Mouse (Mus musculus) brown adipose tissue, adult 24 weeks (tissue): ENCODE results near the gene Xxylt1. TPM values are rescaled to one million over a fixed set of nuclear protein-coding genes. Genes with fewer than 3 reads are reported as not detected.
A peak's percentile ranks its signal among the peaks of the same experiment; 100 is the strongest.

Experiments
- H3K27ac ChIP-seq: fragments of 200-500 bp; replicated peaks from 2 replicates; pipeline ENCODE4 v1.5.1; 2012; ENCODE audit warnings: low read depth, mild to moderate bottlenecking, low read length
- H3K4me1 ChIP-seq: fragments of 200-500 bp; 2 replicates; pipeline ENCODE4 v1.6.1; 2012; ENCODE audit warnings: low read length, mixed read lengths; ENCODE audit not compliant: control insufficient read depth, insufficient read depth, insufficient read length
- H3K4me3 ChIP-seq: fragments of 200-500 bp; 2 replicates; pipeline ENCODE4 v1.5.1; 2012; ENCODE audit warnings: low read depth, mild to moderate bottlenecking, low read length, moderate library complexity; ENCODE audit not compliant: insufficient read depth
- polyA plus RNA-seq: library from polyadenylated mRNA; stranded (reverse); fragments of >200 nt; gene quantifications from 2 replicates; pipeline ENCODE4 v1.2.4, GENCODE M21; 2012; ENCODE audit not compliant: missing spikeins, insufficient read depth, insufficient read length

Gene Xxylt1
- polyA plus RNA-seq, 1 experiment = 5.6 TPM

DNA sequence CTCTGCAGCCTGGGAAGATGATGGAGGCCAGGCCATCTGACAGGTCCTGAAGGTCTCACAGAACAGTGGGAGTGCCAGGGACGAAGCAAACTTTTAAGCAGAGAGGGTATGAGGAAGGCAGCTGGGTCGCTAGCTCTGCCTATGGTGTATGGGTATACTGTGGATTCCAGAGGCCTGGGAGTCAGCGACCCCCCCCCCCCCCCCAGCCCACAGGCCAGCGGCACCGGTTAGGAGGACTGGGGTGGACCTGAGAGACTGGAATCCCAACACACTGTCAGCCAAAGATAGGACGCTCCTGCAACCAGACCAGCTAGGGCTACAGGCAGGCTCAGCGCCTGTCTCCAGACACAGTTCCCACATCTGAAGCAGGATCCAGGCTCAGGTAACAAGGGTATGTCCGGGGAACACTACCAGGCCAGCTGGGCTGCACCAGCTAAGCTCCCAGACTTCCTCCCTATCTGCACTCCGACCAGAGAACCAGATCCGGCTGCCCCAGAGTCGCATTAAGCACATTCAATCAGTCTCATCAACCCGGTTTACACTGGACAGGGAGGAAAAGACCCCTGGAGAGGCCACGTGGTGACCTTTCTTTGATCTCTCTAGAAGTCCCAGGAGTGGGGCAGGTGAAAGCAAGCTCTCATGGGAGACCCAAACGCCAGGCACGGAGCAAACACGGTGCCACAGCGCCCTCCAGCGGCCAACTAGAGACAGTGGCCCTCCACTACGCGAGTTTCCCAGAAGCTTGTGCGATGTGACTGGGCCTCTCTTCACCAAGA is 10.7 kb downstream of the Xxylt1 start:
- Histone ChIP-seq H3K4me3 (peak overlapping the region; percentile 39), H3K4me1 (peaks cover 34% of the 10 kb centered on the region), H3K27ac (peak overlapping the region; percentile 50; the same call in 1 of the 2 replicates)

GRCm38 (mm10) chr16:31069211-31070166 is 11.7 kb downstream of the Xxylt1 start:
- Histone ChIP-seq H3K27ac (0 out of 2 replicates have a peak overlapping the region, but pooled peaks have one; percentile 12), H3K4me3 (no peak overlapping the region)

DNA sequence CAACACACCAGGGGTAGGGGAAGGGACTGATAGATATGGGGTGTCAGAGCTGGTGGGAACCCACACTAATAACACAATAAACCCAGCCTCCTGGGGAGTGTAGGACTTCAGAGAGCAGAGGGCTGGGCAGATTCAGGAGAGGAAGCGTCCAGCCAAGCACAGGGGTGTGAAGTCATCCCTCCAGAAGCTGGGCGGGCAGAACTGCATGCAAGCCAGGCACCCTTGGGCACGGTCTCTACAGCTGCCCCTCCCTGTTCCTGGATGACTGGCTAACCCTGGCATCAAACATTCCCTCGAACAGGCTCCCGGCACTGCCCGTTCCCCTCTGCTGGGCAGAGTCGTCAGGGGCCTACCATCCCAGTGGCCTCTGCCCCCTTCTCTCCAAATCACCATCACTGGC is 13.0 kb downstream of the Xxylt1 start:
- peaks cover 38% of the 10 kb centered on the region for H3K4me1 ChIP-seq
- H3K4me3 ChIP-seq = no peak overlapping the region
- peak overlapping the region; percentile 94 for H3K27ac ChIP-seq

More at GRCm38 (mm10) chr16:31069211-31070166, 11.7 kb downstream of the Xxylt1 start:
- peaks cover 38% of the 10 kb centered on the region for H3K4me1 ChIP-seq

- H3K4me1 ChIP-seq = peaks cover 38% of the 10 kb centered on the region
- H3K4me3 ChIP-seq = peak overlapping the region; percentile 30; the same call in 1 of the 2 replicates
- H3K27ac ChIP-seq = peak overlapping the region; percentile 94
These were observed 14.7 kb downstream of the Xxylt1 start for GRCm38 (mm10) chr16:31066344-31067098.

DNA sequence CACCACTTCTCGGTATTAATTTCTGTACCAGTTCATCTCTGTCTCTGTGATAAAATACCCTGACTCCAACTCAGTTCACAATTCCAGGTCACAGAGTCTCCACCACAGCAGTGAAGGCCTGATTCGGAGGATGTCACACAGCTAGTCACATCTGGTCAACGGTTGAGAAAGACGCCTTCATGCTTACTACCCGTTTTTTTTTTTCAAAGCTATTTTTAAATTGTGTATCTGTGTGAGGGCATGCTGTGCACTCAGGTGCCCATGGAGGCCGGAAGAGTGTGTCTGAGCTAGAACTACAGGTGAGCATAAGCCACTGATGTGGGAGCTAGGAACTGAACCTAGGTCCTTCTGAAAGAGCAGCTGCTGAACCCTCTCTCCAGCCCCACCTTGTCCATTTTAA is 16.4 kb downstream of the Xxylt1 start:
- Histone ChIP-seq H3K27ac (no peak overlapping the region), H3K4me3 (no peak overlapping the region), H3K4me1 (peaks cover 34% of the 10 kb centered on the region)

GRCm38 (mm10) chr16:31062918-31063317 is 18.3 kb downstream of the Xxylt1 start:
- Histone ChIP-seq H3K4me3 (no peak overlapping the region), H3K27ac (no peak overlapping the region), H3K4me1 (peaks cover 22% of the 10 kb centered on the region)

DNA sequence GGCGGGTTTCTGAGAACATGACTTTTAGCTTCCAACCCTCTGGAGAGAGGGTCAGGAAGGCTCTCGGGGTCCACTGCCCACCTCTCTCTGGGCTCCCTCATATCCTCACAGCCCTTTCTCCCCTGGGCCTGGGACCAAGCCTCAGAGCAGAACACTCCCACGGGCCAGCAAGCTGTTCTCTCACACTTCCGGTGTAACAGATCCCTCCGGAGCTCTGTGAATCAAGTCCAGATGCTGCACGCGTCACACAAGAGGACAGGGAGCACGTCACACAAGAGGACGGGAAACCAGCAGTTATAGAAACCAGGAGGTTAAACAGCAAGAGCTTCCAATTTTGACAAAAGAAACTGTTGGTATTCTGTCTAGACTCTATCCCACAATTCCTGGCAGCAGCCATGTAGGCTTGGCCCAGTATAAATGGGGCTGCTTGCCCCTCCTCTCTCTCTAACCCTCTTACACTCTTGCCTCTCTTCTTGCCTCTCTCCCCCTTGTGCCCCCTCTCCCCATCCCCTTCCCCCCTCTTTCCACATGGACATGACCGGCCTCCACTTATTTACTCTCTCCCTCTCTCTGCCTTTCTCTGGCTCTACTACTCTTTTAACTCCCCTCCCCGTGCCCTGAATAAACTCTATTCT is 19.9 kb downstream of the Xxylt1 start:
- no peak overlapping the region for H3K4me3 ChIP-seq
- H3K4me1 ChIP-seq = peaks cover 16% of the 10 kb centered on the region
- H3K27ac ChIP-seq = no peak overlapping the region

GRCm38 (mm10) chr16:31060714-31061113 is 20.5 kb downstream of the Xxylt1 start:
- Histone ChIP-seq H3K4me3 (no peak overlapping the region), H3K27ac (no peak overlapping the region), H3K4me1 (peaks cover 12% of the 10 kb centered on the region)

DNA sequence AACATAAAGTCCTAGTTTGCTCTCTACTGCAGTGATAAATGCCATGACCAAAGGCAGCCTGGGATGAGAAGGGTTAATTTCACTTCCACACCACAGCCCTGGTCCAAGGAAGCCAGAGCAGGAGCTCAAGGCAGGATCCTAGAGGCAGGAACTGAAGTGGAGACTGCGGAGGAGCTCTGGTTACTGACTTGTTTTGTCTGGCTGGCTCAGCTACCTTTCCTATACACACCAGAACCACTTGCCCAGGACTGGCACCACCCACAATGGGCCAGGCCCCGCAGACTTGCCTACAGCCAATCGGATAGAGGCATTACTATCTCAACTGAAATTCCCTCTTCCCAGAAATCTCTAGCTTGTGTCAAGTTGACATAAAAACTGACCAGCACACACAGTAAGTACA is 21.0 kb downstream of the Xxylt1 start:
- no peak overlapping the region for H3K27ac ChIP-seq

DNA sequence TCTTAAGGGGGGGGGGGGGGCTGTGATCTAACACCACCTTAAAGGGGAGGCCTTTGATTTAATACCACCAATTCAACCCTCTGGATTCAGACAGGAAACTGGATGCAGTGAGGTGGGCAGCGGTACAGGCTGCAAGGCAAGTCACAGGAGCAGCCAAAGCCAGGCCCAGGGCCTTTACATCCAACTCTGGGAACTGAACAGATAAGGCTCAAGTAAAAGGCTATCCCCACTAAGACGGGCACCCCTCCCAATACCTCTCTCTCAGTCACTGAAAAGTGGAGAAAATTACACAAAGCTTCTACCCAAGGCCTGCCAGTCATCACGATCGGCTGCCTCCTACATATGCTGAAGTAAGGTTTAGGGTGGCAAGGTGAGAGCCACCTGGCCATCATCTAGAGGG is 21.5 kb downstream of the Xxylt1 start:
- Histone ChIP-seq H3K4me3 (no peak overlapping the region), H3K27ac (no peak overlapping the region)

More for the DNA sequence above, 21.0 kb downstream of the Xxylt1 start:
- Histone ChIP-seq H3K4me1 (peaks cover 7% of the 10 kb centered on the region; the same call in 1 of the 2 replicates), H3K4me3 (no peak overlapping the region)

DNA sequence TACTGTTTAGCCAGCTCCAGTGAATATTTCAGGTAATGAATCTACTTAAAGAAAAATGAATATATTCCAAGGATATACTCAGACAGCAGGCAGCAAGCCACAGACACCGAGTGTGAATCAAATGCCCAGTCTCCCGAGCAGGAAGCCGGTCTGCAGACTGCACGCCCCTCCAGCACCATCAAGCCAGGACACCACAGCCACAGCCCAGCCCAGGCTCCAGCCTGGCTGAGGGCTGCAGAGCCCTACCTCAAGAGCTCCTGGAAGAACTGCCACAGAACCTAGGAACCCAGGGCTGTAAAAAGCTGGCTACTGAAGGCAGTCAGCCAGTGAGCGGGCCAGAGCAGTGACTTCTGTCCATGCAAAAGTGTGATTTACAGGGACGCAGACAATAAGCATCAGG is 28.4 kb downstream of the Xxylt1 start:
- no peak overlapping the region for H3K27ac ChIP-seq
- H3K4me1 ChIP-seq = peaks cover 6% of the 10 kb centered on the region
- H3K4me3 ChIP-seq = no peak overlapping the region

More for the DNA sequence above, 21.5 kb downstream of the Xxylt1 start:
- H3K4me1 ChIP-seq = peaks cover 6% of the 10 kb centered on the region; the same call in 1 of the 2 replicates

GRCm38 (mm10) chr16:31052177-31052726 is 29.0 kb downstream of the Xxylt1 start:
- Histone ChIP-seq H3K4me1 (peaks cover 6% of the 10 kb centered on the region), H3K4me3 (no peak overlapping the region), H3K27ac (no peak overlapping the region)

- H3K4me1 ChIP-seq = peaks cover 6% of the 10 kb centered on the region
- H3K27ac ChIP-seq = no peak overlapping the region
- H3K4me3 ChIP-seq = no peak overlapping the region
These were observed 30.5 kb downstream of the Xxylt1 start for GRCm38 (mm10) chr16:31050701-31051100.

DNA sequence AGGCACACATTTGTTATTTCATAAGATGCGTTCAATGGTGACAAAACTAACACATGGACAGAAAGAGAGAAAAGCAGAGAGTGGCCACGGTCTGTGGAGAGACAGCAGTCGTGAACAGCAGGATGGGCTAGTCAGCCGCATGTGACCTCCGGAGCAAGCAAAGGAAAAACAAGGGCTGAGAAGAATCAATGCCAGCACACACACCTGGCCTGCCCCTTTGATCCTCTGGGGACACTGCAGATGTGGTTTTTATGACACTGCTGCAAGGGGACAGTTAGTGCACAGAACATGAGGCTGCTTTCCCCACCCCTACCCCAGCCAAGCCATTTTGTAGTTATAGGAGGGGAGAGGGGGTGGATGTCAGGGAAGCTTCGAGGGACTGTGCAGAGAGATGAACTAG is 33.0 kb downstream of the Xxylt1 start:
- H3K4me3 ChIP-seq = no peak overlapping the region
- H3K27ac ChIP-seq = no peak overlapping the region
- peaks cover 6% of the 10 kb centered on the region for H3K4me1 ChIP-seq
